Mouse (Mus musculus) heart, adult 11 months (tissue): Measurements from ENCODE around the gene Kcns3.

Experiments used
- DNase-seq: peaks from one replicate; pipeline ENCODE4 v3.0.0; 2022

The Kcns3 gene

DNA sequence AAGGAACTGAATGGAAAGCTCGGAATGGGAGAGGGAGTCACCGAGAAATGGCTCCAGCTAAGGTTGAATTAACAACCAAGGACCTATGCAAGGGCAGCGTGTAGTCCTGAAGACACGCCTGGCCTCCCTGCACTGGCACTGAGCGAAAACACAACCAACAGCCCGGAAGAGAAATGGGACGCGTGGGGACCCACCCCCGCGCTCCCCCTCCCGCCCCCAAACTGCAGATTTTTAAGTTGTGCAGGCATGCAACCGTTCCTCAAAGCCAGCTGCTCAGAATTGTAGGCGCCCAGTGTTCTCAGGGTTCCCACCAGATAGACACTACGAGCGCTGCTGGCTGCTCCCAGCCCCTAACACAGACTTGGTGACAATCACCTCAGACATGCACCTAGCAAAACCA, at the start of gene Kcns3:
TSS of gene Kcns3 (minus strand) at position 42 of the 400 bp plus-strand sequence.
- peak; percentile 82 for DNase-seq

DNA sequence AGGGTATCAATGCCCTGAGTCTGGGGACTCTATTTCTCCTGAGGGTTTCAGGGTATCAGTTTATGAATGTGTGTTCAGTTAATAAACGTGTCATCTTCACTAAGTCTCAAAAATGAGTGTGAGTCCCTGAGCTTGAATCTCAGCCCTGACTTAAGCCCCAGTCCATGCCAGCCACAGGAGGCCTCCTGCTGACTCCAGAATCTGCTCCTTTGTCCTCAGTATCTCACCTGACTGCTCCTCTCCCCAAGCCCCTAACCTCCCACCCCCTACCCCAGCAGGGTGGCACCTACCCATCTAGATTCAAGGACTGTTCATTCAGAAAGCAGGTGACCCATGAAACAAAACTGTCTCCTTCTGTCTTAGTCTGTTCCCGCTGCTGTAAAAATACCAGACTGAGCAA, 47.7 kb upstream of the Kcns3 start:
- peak; percentile 80 for DNase-seq

DNA sequence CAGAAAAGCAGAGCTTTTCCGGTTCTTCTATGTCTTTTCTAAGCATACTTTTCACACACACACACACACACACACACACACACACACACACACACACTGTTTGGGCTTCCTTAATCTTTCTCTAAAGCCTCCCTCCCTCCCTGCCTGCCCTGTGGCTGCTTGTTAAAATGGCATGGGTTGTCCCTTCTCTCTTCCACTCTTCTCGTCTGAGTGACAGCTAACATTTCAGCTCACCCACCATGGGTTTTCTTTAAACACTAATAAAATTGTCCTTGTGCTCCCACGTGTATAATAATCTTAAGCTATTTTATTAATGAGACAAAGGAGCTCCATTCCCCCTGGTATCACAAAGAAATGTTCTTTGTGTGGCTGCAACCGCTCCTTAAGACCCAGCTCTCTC, 47.2 kb upstream of the Kcns3 start:
- peak; percentile 63 for DNase-seq

DNA sequence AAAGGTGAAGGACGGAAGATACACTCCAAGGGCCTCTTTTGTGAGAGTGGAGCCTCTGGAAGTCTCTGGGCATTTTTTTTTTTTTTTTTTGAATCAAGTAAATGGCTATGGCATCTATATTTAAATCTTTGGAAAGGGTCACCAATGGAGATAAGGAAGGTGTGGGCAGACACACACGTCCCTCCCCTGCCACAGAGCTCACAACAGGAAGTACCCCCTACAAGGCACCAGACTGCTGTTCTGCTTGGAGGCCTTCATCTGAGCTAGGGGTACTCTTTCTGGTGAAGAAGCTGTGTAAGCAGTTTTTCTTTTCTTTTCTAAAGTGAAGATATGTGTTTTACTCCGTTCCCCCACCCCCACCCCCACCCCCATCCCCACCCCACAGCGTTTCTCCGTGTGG, 46.0 kb upstream of the Kcns3 start:
- peak; percentile 74 for DNase-seq

DNA sequence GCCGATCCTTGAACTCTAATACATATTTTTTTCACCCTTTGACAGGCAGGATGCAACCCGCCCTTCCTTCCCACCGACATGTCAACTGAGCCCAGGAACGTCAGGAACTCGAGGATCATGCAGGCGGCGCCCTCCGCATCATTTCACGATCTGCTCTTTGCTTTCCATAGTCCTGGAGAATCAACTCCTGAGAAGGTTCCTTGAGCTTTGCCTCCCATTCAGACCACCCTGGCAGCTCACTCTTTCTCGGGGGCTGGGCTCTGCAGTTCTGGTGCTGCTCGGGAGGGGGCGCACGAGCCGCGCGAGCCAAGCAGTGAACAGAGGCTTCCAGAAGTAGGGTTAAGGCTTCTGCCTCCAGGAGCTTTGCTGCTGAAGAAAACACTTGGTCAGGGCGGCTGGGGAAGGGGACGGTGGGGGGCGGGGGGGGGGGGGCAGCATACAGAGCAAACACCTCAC, 45.3 kb upstream of the Kcns3 start:
- peak; percentile 98 for DNase-seq

DNA sequence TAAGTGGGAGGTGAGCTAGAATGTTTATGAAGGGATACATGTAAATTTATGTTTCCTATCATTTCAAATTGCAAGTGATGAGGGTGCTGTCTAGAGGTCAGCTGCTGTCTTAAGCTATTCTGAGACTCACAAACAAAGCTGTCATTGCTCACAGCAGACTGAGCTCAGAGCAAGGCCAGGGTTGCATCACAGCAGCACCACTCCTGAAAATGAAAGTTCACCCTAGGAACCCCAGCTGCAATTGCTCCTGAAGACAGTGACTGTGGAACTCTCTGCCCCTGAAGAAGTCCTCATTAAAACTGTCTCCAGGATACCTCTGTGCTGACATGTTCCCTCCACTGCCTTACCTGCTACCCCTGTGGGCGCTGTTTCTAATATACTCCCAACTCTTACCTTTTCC, 44.2 kb upstream of the Kcns3 start:
- peak; percentile 92 for DNase-seq

DNA sequence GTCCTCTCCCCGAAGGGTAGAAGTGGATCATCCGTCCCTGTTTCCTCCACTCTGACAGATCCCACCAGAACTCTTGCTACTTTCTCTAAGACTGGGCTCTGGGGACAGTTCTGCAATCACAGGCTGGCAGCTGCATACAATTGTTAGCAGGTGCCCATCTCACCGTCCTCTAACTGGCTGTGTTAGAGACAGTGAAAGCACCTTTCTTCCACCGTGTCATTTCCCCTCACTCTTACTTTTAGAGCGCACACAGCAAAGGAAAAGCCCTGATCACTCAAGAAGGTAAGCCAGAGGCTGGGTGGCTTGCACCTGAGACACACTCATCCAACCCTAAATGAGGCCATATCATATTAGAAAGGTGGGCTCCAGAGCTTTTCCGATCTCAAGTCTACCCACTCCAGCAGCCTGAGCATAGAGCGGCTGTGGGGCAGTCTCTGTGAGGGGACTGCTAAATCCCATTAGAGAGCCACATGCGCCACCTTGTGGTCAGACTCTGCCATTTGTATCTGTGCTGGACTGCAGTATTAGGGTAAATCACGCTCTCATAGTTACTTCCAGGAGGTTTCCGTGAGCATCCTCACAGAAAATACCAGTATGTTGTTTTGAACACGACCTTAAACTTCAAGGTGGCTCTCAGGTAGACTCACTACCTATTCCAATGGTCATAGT, 27.8 kb upstream of the Kcns3 start:
- peak; percentile 97 for DNase-seq

DNA sequence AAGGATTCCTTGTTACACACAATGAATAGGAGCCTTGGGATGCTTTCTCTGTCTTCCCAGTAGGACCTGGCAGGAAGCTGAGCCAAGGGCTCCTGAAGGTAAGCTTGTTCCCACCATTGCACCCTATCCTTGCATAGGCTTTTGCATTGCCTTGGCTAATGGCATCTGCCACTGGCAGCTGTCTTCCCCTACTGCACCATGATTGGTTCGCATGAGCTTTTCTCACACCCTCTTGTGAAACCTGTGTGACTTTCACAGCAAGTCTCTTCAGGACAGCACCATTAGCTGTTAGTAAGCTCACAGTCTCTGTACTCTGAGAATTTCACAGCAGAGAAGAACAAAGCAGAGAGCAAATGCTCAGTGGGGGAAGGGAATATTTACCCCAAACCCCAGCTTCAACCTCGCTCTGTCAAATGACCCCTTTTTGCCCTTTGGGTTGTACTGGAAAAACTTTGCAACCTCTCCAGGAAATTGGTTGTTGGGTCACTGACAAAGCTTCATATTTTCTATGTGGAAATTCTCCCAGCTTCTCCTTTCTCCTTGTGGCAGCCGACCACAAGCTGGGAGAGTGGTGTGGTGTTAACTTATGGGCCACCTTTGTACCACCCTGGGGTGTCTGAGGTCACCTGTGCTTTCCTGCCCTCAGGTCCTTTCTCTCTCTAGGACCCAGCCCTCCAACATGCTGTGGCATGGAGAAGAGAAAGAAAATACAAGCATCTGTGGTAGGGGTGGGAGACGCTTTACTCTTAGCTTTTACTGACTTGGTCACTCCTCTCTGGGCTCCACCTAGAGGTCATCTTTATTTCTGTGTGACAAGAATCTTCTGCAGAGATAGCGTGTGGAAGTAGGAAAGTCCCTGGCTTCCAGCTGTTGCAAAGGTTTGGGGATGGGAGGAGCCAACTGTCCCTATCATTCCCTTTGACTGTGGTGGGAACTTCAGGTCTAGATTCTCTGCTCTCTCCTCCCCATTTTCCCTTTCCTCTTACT, 26.8 kb upstream of the Kcns3 start:
- peak; percentile 83 for DNase-seq

DNA sequence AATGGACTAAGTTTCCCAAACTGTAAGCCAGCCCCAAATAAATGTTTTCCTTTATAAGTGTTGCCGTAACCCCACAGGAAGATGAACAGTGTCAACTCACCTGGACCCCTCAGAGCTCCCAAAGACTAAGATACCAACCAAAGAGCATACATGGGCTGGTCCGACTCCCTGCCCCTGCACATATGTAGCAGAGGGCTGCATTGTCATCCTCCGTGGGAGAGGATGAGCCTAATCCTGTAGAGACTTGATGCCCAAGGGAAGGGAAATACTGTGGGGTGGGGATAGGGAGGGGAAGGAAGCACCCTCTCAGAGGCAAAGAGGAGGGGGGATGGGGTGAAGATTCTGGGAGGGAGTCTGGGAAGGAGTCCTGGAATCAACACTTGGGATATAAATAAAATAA, 7.8 kb upstream of the Kcns3 start:
- peak; percentile 53 for DNase-seq

DNA sequence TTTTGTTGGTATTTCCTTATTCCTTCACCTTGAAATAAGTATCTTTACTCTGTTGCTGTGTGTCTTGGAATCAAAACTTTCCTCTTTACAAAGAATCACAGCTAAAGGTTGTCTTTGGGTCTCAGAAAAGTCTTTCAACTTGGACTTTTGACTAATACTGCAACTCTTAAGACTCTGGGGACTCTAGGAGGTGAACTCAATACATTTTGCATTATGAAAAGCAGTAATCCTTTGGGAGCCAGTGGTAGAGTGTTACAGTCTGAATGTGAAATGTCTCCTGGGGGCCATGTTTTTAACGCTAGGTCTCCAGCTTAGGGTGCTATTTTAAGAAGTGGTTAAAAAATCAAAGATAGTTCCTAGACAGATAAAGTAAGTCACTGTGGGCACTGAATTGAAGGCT, 4.3 kb upstream of the Kcns3 start:
- no peak for DNase-seq

DNA sequence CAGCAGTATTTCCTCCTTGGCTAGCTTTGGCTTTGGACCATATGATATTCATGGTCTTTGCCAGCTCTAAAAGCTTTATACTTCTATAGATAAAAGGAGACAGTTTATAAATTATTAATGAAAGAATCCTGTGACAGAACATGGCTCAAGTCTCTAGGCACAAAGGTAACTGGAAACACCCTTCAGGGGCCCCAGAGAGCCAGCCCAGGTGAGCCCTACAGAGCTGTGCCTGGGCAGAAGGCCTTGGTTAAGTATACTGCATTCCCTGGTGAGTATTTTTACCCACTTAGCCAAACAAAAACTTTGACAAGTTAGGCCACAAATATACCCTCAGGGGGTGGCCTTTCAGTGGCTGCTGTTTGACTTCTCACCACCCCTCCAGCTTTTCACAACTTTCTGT, 2.7 kb upstream of the Kcns3 start:
- DNase-seq = peak; percentile 30

DNA sequence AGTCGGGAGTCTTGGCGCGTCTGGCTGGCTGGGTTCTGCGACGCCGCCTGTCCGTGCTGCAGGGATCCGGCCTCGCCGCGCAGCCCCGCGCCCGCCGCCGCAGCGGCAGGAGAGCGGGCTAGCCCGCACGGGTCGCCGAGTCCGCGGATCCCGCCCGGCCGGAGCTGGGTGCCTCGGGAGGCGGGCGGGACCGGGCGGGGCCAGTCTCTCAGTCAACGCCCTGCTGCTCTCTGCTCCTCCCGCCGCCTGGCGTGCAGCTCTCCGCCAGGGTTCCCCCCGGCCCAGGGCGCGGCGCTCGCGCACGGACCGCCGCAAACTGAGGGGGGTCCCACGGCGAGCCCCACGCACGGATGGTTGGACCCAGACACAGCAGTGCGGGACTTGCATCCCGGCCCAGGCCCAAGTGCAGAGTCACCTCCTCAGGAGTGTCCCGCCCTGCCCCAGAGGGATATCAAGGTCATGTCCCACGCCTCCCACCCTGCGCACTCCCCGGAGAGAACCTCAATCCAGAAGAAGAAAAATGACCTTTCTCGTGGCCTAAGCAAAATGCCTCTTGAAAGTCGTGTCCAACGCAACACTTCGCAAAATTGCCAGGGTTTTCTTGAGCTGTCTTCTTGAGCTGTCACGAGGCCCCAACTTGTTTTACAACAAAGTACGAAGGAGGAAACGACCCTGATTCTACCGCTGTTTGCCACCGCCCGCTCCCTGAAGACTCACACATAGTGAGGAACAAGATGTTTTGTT, 492 bp downstream of the Kcns3 start:
- DNase-seq = peak; percentile 96

DNA sequence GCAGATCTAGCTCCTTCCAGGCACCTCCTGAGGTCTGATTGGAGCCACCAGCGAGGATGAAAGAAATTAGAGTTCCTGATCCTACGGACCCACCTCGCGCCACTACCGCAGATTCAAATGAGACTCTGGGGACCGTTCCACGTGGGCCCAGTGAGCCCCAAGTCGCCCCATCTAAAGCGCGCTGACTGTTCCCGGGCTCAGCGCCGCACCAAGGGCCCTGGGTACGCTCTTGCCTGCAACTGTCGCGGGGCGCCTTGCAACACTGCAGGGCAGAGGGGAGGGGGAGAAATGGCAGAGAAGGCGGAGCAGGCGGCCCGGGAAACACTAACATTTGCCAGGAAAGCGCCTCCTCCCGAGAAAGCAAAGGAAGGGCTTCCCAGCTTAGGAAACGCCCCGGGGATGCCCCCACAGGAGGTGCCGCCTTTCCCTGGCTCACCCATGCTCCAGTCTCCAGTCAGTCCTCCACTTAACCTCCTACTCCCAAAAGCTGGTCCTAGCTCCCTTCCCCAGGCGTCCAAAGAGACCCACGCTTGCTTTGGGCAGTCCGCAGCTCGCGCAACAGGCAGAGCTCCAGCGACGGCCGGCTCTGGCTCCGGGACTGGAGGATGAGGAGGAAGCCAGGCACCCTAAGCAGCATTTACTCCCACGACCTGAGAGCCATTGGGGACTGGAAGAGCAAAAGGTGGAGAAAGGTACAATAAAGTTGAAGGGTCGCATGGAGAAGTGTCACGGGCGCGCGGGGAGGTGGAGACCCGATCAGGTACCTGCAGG, 1.2 kb downstream of the Kcns3 start:
- DNase-seq = peak; percentile 97

DNA sequence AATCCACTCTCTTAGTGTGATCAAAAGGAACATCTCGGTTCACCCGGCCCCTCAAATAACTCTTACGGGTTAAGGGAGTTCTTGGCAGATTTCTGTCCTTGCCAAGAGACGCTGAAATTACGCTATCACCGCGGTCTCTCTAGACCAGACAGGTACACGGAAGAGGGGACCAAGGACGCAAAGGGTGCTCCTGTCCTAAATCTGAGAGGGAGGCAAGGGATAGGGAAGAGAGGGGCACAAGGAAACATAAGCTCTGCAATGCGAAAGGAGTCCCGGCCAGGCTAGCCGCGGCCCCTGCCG, 1.8 kb downstream of the Kcns3 start:
- peak; percentile 82 for DNase-seq

DNA sequence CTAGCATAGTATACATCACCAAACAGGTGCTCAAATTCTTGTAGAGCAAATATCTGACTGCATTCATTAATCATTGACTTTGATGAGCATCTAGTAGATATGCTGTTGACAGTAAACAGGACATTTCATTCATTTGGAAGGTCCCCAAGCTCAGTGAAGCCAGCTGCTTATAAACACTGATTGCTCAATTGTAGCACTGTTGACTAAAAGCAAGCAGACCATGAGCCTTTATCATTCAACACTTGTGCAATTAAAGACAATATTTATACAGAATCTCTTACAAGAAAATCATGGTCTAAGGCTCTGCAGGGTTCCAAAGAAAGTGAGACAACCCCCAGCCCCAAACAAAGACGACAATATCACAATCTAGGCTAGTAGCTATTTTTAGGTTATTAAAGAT, 6.0 kb downstream of the Kcns3 start:
- DNase-seq = peak; percentile 74

DNA sequence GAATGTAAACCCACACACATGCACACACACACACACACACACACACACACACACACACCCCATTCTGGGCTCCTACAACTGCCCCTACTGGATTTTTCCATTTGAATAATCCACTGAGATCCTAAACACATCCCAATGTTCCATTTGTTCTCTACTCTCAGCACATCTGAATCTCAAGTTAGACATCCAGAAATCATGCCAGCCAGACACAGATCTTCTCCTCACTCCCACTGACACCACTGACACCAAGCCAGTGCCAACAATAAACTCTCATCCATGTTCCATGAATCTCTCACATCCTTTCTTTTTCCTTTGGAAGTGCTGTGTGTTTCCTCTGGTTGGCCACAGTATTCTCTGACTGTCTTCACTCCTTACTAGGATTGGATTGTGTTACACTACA, 18.4 kb downstream of the Kcns3 start:
- DNase-seq = no peak

DNA sequence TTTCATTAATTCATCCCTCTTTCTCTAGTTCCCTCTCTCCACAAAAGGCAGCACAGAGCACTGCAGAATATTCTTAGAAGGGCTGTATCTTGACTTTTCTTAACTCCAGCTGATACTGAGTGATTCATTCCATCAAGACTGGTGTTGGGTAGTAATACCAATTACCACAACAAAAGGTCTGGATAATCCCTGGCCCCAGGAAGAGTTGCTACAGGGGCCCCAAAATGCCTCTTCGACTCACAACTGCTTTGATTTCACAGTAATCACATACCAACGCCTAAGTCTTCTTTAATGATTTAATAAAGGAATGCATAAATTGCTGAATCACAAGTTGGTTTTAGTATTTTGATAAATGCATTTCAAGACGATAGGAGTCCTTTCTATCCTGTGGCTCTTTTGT, 21.7 kb downstream of the Kcns3 start:
- DNase-seq = no peak

DNA sequence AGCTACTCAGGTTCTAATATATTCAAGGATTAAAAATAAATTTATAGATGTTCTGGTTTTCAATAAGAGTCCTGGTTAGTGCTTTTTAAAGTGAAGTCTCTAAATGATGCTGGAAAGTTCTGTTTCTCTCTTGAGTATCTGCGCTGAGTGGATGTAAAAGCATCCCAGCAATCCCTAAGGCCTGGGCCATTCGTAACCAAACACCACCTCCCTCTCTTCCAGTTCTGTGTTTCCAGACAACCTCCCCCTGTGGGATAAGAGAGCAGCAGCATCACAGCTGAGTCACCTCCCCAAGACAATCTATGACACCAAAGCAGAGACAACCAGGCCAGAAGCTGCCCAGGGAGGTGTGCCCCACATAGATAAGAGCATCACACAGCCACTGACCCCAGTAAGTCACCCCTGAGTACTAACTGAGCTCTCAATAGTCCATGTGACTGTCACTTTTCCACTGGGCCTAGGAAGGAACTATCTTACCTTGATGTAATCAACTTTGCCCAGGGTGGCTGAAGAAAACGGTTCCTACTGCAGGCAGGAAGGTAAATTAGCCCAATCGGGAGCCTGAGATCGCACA, 24.6 kb downstream of the Kcns3 start:
- peak; percentile 79 for DNase-seq

DNA sequence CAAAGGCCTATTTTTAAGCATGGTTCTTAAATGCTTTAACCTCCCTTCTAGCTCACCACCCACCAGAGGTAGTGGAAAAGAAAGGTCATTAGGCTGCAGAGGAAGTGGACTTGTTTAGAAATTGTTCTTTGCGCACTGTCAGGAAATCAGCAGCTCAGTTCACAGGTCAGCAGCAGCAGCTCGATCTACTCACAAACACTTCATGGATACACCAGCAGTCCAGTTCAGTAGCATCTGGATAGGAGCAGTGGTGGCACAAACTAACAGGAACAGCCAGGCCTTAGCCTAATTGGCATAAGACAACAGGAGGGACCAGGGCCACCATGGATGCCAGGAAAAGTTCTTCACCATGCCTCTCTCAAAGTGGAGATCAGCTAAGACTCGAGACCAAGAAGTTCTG, 49.3 kb downstream of the Kcns3 start:
- DNase-seq = no peak

DNA sequence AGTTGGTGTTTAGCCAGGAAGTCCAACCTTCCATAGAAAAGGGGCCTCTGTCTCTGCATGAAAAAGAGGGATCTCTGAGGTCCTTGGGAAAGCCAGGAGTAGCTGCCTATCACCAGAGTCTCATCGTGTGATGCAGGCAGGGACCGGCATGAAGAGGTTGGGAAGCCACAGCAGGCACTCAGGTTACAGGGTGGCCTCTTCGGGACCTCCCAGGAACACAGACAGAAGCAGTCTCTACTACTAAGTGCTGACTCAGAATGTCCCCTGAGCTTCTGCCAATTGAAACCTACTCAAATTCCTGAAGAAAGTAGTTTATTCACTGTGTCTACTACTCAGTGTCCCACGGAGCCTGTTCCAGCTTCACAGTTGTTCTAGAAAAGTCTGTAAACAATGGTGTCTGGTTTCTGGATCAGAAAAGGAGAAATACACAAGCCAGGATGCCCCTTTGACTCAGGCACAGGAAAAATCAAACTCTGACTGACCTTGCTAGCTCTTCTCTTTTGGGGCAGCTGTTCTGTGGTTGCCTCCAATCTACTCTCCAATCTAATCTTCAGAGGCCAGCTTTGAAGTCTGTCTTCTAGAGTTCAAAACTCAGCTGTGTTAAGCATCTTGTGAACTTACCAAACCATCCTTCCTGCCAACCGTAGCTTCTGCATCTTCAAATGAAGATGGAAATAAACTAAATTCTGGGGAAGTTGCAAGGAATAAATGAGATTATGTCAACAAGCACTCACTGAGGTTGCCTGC, 62.1 kb downstream of the Kcns3 start:
- peak; percentile 87 for DNase-seq

DNA sequence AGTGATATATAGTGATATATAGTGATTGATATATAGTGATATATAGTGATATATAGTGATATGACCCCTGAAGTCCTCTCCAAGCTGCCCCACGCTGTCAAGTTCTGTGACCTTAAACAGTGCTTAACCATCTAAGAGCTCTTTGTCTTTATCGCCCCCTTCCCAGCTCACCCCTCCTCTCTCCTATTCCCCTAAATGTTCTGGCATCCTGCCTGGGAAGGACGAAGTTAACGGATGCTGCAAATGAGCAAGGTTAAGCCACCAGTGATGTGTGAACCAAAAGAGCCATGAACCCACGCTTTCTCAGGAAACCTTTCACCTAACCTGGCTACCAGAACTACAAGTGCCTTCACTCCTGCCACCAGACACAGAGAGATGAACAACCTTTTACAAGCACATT, 64.0 kb downstream of the Kcns3 start:
- peak; percentile 64 for DNase-seq

DNA sequence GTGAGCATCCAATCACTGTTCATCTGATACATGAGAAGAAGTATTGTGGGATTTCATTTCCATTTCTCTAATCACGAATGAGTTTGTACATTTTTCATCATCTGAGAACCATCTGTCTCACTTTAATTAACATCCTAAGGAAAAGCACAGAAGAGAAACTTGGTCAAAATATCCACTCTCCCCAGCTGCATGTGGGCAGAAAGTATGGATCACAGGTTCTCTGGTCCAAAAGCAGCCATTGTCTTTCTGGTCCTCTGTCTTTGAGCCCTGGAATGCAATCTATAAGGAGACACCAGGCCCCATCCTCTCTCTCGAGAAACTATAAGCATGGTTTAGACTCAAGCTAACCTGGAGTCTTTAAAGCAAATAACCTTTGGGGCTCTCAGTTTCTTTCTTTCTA, 79.8 kb downstream of the Kcns3 start:
- peak; percentile 3 for DNase-seq
